Mouse (Mus musculus): ENCODE measurements around the gene Clec11a. TPM values are rescaled to one million over a fixed set of nuclear protein-coding genes. Genes with fewer than 3 reads are reported as not detected.

The Clec11a gene
- polyA plus RNA-seq, 1 experiment from 2014 or later: 2.2 TPM

- no peaks in the 10 kb centered on the region for H3K36me3 ChIP-seq
- 77% methylated on average over 4 of the region's 4 CpGs for WGBS
Observed at GRCm38 (mm10) chr7:44290986-44291385, 15.7 kb downstream of the Clec11a start.

GRCm38 (mm10) chr7:44287760-44288159 lies 18.9 kb downstream of the Clec11a start:
- no peaks in the 10 kb centered on the region for H3K36me3 ChIP-seq
- WGBS: 67% methylated on average over 7 of the region's 7 CpGs
- no peak overlapping the region for H3K4me3 ChIP-seq
- H3K9me3 ChIP-seq (replicated peaks): peaks cover 8% of the 10 kb centered on the region
- H3K4me1 ChIP-seq: peaks cover 8% of the 10 kb centered on the region; the same call in 1 of the 2 replicates
- peak; percentile 30 for DNase-seq (ENCODE audit: low spot score)
- no peak overlapping the region for H3K27ac ChIP-seq (replicated peaks)
- 0 out of 2 replicates have a peak, but pooled peaks cover 8% of the 10 kb centered on the region for H3K27me3 ChIP-seq (ENCODE audit: low read depth, poor library complexity, severe bottlenecking)

More at GRCm38 (mm10) chr7:44290986-44291385, 15.7 kb downstream of the Clec11a start:
- Histone ChIP-seq H3K9me3 (replicated peaks) (peaks cover 8% of the 10 kb centered on the region), H3K27me3 (ENCODE audit: low read depth, poor library complexity, severe bottlenecking) (no peaks in the 10 kb centered on the region), H3K4me1 (peaks cover 8% of the 10 kb centered on the region; the same call in 1 of the 2 replicates), H3K4me3 (no peak overlapping the region), H3K27ac (replicated peaks) (no peak overlapping the region)
- no peak for DNase-seq (ENCODE audit: low spot score)

GRCm38 (mm10) chr7:44281586-44281985 lies 25.1 kb downstream of the Clec11a start:
- 83% methylated on average over 7 of the region's 7 CpGs for WGBS
- peaks cover 5% of the 10 kb centered on the region; the same call in 1 of the 2 replicates for H3K4me1 ChIP-seq
- no peak overlapping the region for H3K27ac ChIP-seq (replicated peaks)
- no peak overlapping the region for H3K4me3 ChIP-seq
- H3K27me3 ChIP-seq (ENCODE audit: low read depth, poor library complexity, severe bottlenecking): 0 out of 2 replicates have a peak, but pooled peaks cover 8% of the 10 kb centered on the region
- no peaks in the 10 kb centered on the region for H3K36me3 ChIP-seq
- no peak for DNase-seq (ENCODE audit: low spot score)
- H3K9me3 ChIP-seq (replicated peaks): no peaks in the 10 kb centered on the region; the same call in 1 of the 2 replicates

GRCm38 (mm10) chr7:44280959-44281358 lies 25.7 kb downstream of the Clec11a start:
- Histone ChIP-seq H3K36me3 (no peaks in the 10 kb centered on the region), H3K27me3 (ENCODE audit: low read depth, poor library complexity, severe bottlenecking) (0 out of 2 replicates have a peak, but pooled peaks cover 8% of the 10 kb centered on the region), H3K9me3 (replicated peaks) (no peaks in the 10 kb centered on the region; the same call in 1 of the 2 replicates), H3K27ac (replicated peaks) (no peak overlapping the region), H3K4me1 (peaks cover 5% of the 10 kb centered on the region; the same call in 1 of the 2 replicates), H3K4me3 (no peak overlapping the region)
- DNase-seq (ENCODE audit: low spot score): no peak
- whole genome bisulfite sequencing: 80% methylated on average over 1 of the region's 1 CpGs

GRCm38 (mm10) chr7:44277250-44277622 lies 29.5 kb downstream of the Clec11a start:
- Histone ChIP-seq H3K27ac (replicated peaks) (no peak overlapping the region), H3K4me1 (peaks cover 11% of the 10 kb centered on the region), H3K27me3 (ENCODE audit: low read depth, poor library complexity, severe bottlenecking) (peaks cover 24% of the 10 kb centered on the region), H3K36me3 (no peaks in the 10 kb centered on the region), H3K4me3 (no peak overlapping the region), H3K9me3 (replicated peaks) (no peaks in the 10 kb centered on the region; the same call in 1 of the 2 replicates)
- DNase-seq (ENCODE audit: low spot score): no peak
- WGBS: 51% methylated on average over 2 of the region's 2 CpGs

GRCm38 (mm10) chr7:44276461-44277249 lies 30.0 kb downstream of the Clec11a start:
- Histone ChIP-seq H3K27ac (replicated peaks) (no peak overlapping the region), H3K27me3 (ENCODE audit: low read depth, poor library complexity, severe bottlenecking) (peaks cover 24% of the 10 kb centered on the region), H3K4me3 (no peak overlapping the region), H3K4me1 (peaks cover 9% of the 10 kb centered on the region), H3K9me3 (replicated peaks) (no peaks in the 10 kb centered on the region; the same call in 1 of the 2 replicates), H3K36me3 (no peaks in the 10 kb centered on the region)
- WGBS: 75% methylated on average over 10 of the region's 10 CpGs
- no peak for DNase-seq (ENCODE audit: low spot score)

- no peak for DNase-seq (ENCODE audit: low spot score)
- WGBS: 76% methylated on average over 3 of the region's 3 CpGs
- H3K9me3 ChIP-seq (replicated peaks): no peaks in the 10 kb centered on the region; the same call in 1 of the 2 replicates
- H3K27me3 ChIP-seq (ENCODE audit: low read depth, poor library complexity, severe bottlenecking): peaks cover 24% of the 10 kb centered on the region
- H3K27ac ChIP-seq (replicated peaks): no peak overlapping the region
- H3K4me3 ChIP-seq: no peak overlapping the region
- H3K4me1 ChIP-seq: peaks cover 7% of the 10 kb centered on the region; the same call in 1 of the 2 replicates
- H3K36me3 ChIP-seq: no peaks in the 10 kb centered on the region
Observed at GRCm38 (mm10) chr7:44275546-44275945, 31.2 kb downstream of the Clec11a start.

- no peak overlapping the region for H3K4me3 ChIP-seq
- WGBS: 49% methylated on average over 11 of the region's 11 CpGs
- peaks cover 27% of the 10 kb centered on the region for H3K27me3 ChIP-seq (ENCODE audit: low read depth, poor library complexity, severe bottlenecking)
- no peak overlapping the region for H3K27ac ChIP-seq (replicated peaks)
- no peak for DNase-seq (ENCODE audit: low spot score)
- H3K9me3 ChIP-seq (replicated peaks): no peaks in the 10 kb centered on the region; the same call in 1 of the 2 replicates
- H3K4me1 ChIP-seq: peaks cover 7% of the 10 kb centered on the region; the same call in 1 of the 2 replicates
- H3K36me3 ChIP-seq: no peaks in the 10 kb centered on the region
Observed at GRCm38 (mm10) chr7:44274096-44274495, 32.6 kb downstream of the Clec11a start.

GRCm38 (mm10) chr7:44273446-44273845 lies 33.3 kb downstream of the Clec11a start:
- H3K4me3 ChIP-seq: no peak overlapping the region
- no peak for DNase-seq (ENCODE audit: low spot score)
- H3K4me1 ChIP-seq: peaks cover 7% of the 10 kb centered on the region; the same call in 1 of the 2 replicates
- no peaks in the 10 kb centered on the region; the same call in 1 of the 2 replicates for H3K9me3 ChIP-seq (replicated peaks)
- 64% methylated on average over 7 of the region's 7 CpGs for WGBS
- no peaks in the 10 kb centered on the region for H3K36me3 ChIP-seq
- H3K27ac ChIP-seq (replicated peaks): no peak overlapping the region
- H3K27me3 ChIP-seq (ENCODE audit: low read depth, poor library complexity, severe bottlenecking): peaks cover 33% of the 10 kb centered on the region

GRCm38 (mm10) chr7:44272546-44272945 lies 34.2 kb downstream of the Clec11a start:
- no peak for DNase-seq (ENCODE audit: low spot score)
- H3K36me3 ChIP-seq: no peaks in the 10 kb centered on the region
- WGBS: 94% methylated on average over 7 of the region's 7 CpGs
- H3K27ac ChIP-seq (replicated peaks): no peak overlapping the region
- H3K9me3 ChIP-seq (replicated peaks): no peaks in the 10 kb centered on the region; the same call in 1 of the 2 replicates
- peaks cover 7% of the 10 kb centered on the region; the same call in 1 of the 2 replicates for H3K4me1 ChIP-seq
- no peak overlapping the region for H3K4me3 ChIP-seq
- peaks cover 38% of the 10 kb centered on the region for H3K27me3 ChIP-seq (ENCODE audit: low read depth, poor library complexity, severe bottlenecking)

GRCm38 (mm10) chr7:44271309-44271708 lies 35.4 kb downstream of the Clec11a start:
- H3K36me3 ChIP-seq: no peaks in the 10 kb centered on the region
- DNase-seq (ENCODE audit: low spot score): no peak
- WGBS: 68% methylated on average over 2 of the region's 2 CpGs

GRCm38 (mm10) chr7:44269397-44269796 lies 37.3 kb downstream of the Clec11a start:
- peaks cover 44% of the 10 kb centered on the region for H3K27me3 ChIP-seq (ENCODE audit: low read depth, poor library complexity, severe bottlenecking)
- no peak for DNase-seq (ENCODE audit: low spot score)
- H3K4me3 ChIP-seq: no peak overlapping the region
- peaks cover 7% of the 10 kb centered on the region; the same call in 1 of the 2 replicates for H3K4me1 ChIP-seq
- no peak overlapping the region for H3K27ac ChIP-seq (replicated peaks)
- no peaks in the 10 kb centered on the region for H3K36me3 ChIP-seq
- WGBS: 76% methylated on average over 2 of the region's 2 CpGs
- H3K9me3 ChIP-seq (replicated peaks): no peaks in the 10 kb centered on the region

More at GRCm38 (mm10) chr7:44271309-44271708, 35.4 kb downstream of the Clec11a start:
- Histone ChIP-seq H3K27me3 (ENCODE audit: low read depth, poor library complexity, severe bottlenecking) (peaks cover 38% of the 10 kb centered on the region), H3K4me1 (peaks cover 7% of the 10 kb centered on the region; the same call in 1 of the 2 replicates), H3K27ac (replicated peaks) (no peak overlapping the region), H3K9me3 (replicated peaks) (no peaks in the 10 kb centered on the region; the same call in 1 of the 2 replicates), H3K4me3 (no peak overlapping the region)

GRCm38 (mm10) chr7:44268117-44268516 lies 38.6 kb downstream of the Clec11a start:
- Histone ChIP-seq H3K4me3 (no peak overlapping the region), H3K36me3 (no peaks in the 10 kb centered on the region), H3K4me1 (peaks cover 3% of the 10 kb centered on the region), H3K27me3 (ENCODE audit: low read depth, poor library complexity, severe bottlenecking) (peaks cover 44% of the 10 kb centered on the region), H3K9me3 (replicated peaks) (no peaks in the 10 kb centered on the region), H3K27ac (replicated peaks) (no peak overlapping the region)
- WGBS: 80% methylated on average over 11 of the region's 11 CpGs
- DNase-seq (ENCODE audit: low spot score): no peak

Measured in midbrain, embryonic 10.5 days (tissue).